In the genomic region with DNA sequence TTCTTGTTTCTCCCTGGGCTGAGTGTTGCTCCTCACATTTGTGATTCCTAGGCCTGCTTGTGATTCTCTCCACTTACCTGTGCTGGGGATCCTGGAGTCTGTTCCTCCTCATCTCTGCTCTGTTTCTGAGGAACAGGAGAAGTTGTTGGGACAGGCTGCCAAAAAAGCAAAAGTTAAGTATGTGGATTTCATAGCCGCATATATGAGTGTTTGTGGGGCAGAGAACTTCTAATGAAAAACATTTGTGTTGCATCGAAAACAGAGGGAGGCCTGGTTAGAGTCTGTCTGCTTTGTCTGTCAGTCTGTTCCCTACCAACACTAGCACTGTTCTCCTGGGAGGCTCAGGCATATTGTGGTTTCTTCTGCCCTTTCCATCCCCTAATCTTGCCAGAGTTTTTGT, we compare ENCODE assay signal across 16 mouse cellular contexts.
DNase-seq lines count a peak whose midpoint lies in the region; ATAC-seq and TF ChIP-seq lines count a peak whose summit lies in the region.
"Had no signal": no experiment of that assay in that cellular context is flagged by ENCODE, and none has a peak within 500 bp of the region (broad histone marks: within the 10 kb centered on the region; RNA-seq: fewer than 3 reads in every experiment).

No protein-coding gene starts in this region.

- H3K27me3 ChIP-seq in heart, embryonic 16.5 days (ENCODE audit: control insufficient read depth, insufficient read depth, low read length): no peaks in the 10 kb centered on the region
- no peaks in the 10 kb centered on the region for H3K27me3 ChIP-seq in heart, embryonic 10.5 days (ENCODE audit: insufficient read depth, poor library complexity, severe bottlenecking)
- no peaks in the 10 kb centered on the region for H3K27me3 ChIP-seq in lung, embryonic 14.5 days (ENCODE audit: insufficient read depth, low read length)
- H3K27me3 ChIP-seq in limb, embryonic 10.5 days (ENCODE audit: low read depth, poor library complexity, severe bottlenecking): no peaks in the 10 kb centered on the region
- H3K27me3 ChIP-seq: liver, embryonic 12.5 days had no signal

- peak overlapping the region; percentile 50; the same call in 1 of the 2 replicates for H3K27ac ChIP-seq in heart, embryonic 16.5 days (ENCODE audit: low read length)
- no peak overlapping the region for H3K27ac ChIP-seq in heart, embryonic 10.5 days
- H3K27ac ChIP-seq in lung, embryonic 14.5 days (ENCODE audit: low read depth): peak overlapping the region; percentile 32; the same call in 1 of the 2 replicates
- peak overlapping the region; percentile 86 for H3K27ac ChIP-seq in limb, embryonic 10.5 days
- H3K27ac ChIP-seq: left cerebral cortex, adult 2 months; liver, embryonic 12.5 days had no signal

- no peak for TF ChIP-seq CTCF in lung, embryonic 14.5 days (IDR thresholded peaks at IDR 0.05; ENCODE audit: low read depth)

- no peak overlapping the region for H3K4me3 ChIP-seq in heart, embryonic 16.5 days (ENCODE audit: low read length)
- no peak overlapping the region for H3K4me3 ChIP-seq in heart, embryonic 10.5 days
- no peak overlapping the region for H3K4me3 ChIP-seq in lung, embryonic 14.5 days (ENCODE audit: low read depth, low read length)
- no peak overlapping the region for H3K4me3 ChIP-seq in limb, embryonic 10.5 days
- H3K4me3 ChIP-seq: left cerebral cortex, adult 2 months; liver, embryonic 12.5 days had no signal

- no peak for DNase-seq in heart, embryonic 10.5 days (ENCODE audit: low spot score)
- no peak for DNase-seq in lung, embryonic 14.5 days
- no peak for DNase-seq in lung, postnatal 10 days
- DNase-seq in limb, embryonic 10.5 days (ENCODE audit: low spot score): no peak
- DNase-seq in layer of hippocampus, postnatal 36 days: no peak
- no peak for DNase-seq in spleen, adult 12 weeks (ENCODE audit: low spot score)
- DNase-seq: adrenal gland, postnatal 10 days; cerebellum, adult 8-10 months; gastrocnemius, postnatal 25 days; heart, postnatal 10 days; lung, postnatal 14 days; right cerebral cortex, postnatal 14 days had no signal

- H3K9me3 ChIP-seq in heart, embryonic 16.5 days (replicated peaks; ENCODE audit: control insufficient read depth, low read length): no peaks in the 10 kb centered on the region
- no peaks in the 10 kb centered on the region for H3K9me3 ChIP-seq in heart, embryonic 10.5 days
- H3K9me3 ChIP-seq in lung, embryonic 14.5 days (ENCODE audit: low read depth, low read length): no peaks in the 10 kb centered on the region; the same call in 1 of the 2 replicates
- H3K9me3 ChIP-seq in limb, embryonic 10.5 days (replicated peaks): no peaks in the 10 kb centered on the region
- H3K9me3 ChIP-seq: liver, embryonic 12.5 days had no signal

- H3K36me3 ChIP-seq in heart, embryonic 16.5 days (ENCODE audit: control insufficient read depth, insufficient read depth): no peaks in the 10 kb centered on the region
- H3K36me3 ChIP-seq in heart, embryonic 10.5 days: peaks cover 2% of the 10 kb centered on the region; the same call in 1 of the 2 replicates
- 0 out of 2 replicates have a peak, but pooled peaks cover 3% of the 10 kb centered on the region for H3K36me3 ChIP-seq in lung, embryonic 14.5 days (ENCODE audit: insufficient read depth)
- peaks cover 4% of the 10 kb centered on the region for H3K36me3 ChIP-seq in limb, embryonic 10.5 days

- no peak for ATAC-seq in heart, embryonic 16.5 days (replicated peaks; ENCODE audit: extremely low read depth, insufficient read depth, low FRiP score)
- ATAC-seq in lung, embryonic 14.5 days (ENCODE audit: insufficient read depth): no peak
- ATAC-seq in cerebellum, adult (ENCODE audit: insufficient number of reproducible peaks, low FRiP score, low TSS enrichment): no peak
- ATAC-seq: liver, embryonic 12.5 days had no signal

- no peak overlapping the region for H3K9ac ChIP-seq in heart, embryonic 16.5 days (ENCODE audit: low read length)
- no peak overlapping the region for H3K9ac ChIP-seq in lung, embryonic 14.5 days
- H3K9ac ChIP-seq: liver, embryonic 12.5 days had no signal

- H3K4me1 ChIP-seq in heart, embryonic 16.5 days (ENCODE audit: control insufficient read depth, insufficient read depth, low read length): peaks cover 2% of the 10 kb centered on the region; the same call in 1 of the 2 replicates
- 0 out of 2 replicates have a peak, but pooled peaks cover 8% of the 10 kb centered on the region for H3K4me1 ChIP-seq in heart, embryonic 10.5 days
- H3K4me1 ChIP-seq in lung, embryonic 14.5 days (ENCODE audit: insufficient read depth): peaks cover 4% of the 10 kb centered on the region
- peaks cover 32% of the 10 kb centered on the region for H3K4me1 ChIP-seq in limb, embryonic 10.5 days

- H3K4me2 ChIP-seq in heart, embryonic 16.5 days (ENCODE audit: low read depth, low read length): no peak overlapping the region
- no peak overlapping the region for H3K4me2 ChIP-seq in lung, embryonic 14.5 days
- H3K4me2 ChIP-seq: liver, embryonic 12.5 days had no signal

- 78% methylated on average over 2 of the region's 2 CpGs for WGBS in heart, embryonic 16.5 days
- 82% methylated on average over 2 of the region's 2 CpGs for WGBS in heart, embryonic 10.5 days
- WGBS in lung, embryonic 14.5 days: 68% methylated on average over 2 of the region's 2 CpGs
- 66% methylated on average over 2 of the region's 2 CpGs for WGBS in limb, embryonic 10.5 days
